Mouse (Mus musculus) heart, postnatal 0 days (tissue): ENCODE results near the gene Large1. TPM values are rescaled to one million over a fixed set of nuclear protein-coding genes. Genes with fewer than 3 reads are reported as not detected.

Source experiments
- ATAC-seq: fragments of 200-750 bp; cut with Nextera tagmentation; 2 replicates; pipeline ENCODE4 v1.8.0; 2017; ENCODE audit warnings: low read depth, moderate number of reproducible peaks, moderate library complexity; ENCODE audit not compliant: insufficient read depth
- DNase-seq: peaks from one replicate; pipeline ENCODE4 v3.0.0-alpha.2; 2016; ENCODE audit warnings: low spot score
- H3K27ac ChIP-seq: fragments of 300-500 bp; sonication (generic); 2 replicates; pipeline ENCODE4 v1.5.1; 2014; ENCODE audit warnings: low read depth, mild to moderate bottlenecking
- H3K27me3 ChIP-seq: fragments of 300-500 bp; sonication (generic); 2 replicates; pipeline ENCODE4 v1.6.1; 2014; ENCODE audit warnings: low read length, mixed read lengths; ENCODE audit not compliant: control insufficient read depth, insufficient read depth
- H3K36me3 ChIP-seq: fragments of 300-500 bp; sonication (generic); replicated peaks from 2 replicates; pipeline ENCODE4 v1.6.1; 2014; ENCODE audit warnings: low read length, mixed read lengths; ENCODE audit not compliant: control insufficient read depth, insufficient read depth
- H3K4me1 ChIP-seq: fragments of 300-500 bp; sonication (generic); 2 replicates; pipeline ENCODE4 v1.6.1; 2014; ENCODE audit warnings: antibody characterized with exemption; ENCODE audit not compliant: control insufficient read depth, insufficient read depth
- H3K4me2 ChIP-seq: fragments of 300-500 bp; sonication (generic); 2 replicates; pipeline ENCODE4 v1.6.1; 2014; ENCODE audit warnings: low read depth, mild to moderate bottlenecking, low read length, moderate library complexity
- H3K4me3 ChIP-seq: fragments of 300-500 bp; sonication (generic); 2 replicates; pipeline ENCODE4 v1.5.1; 2014; ENCODE audit warnings: low read depth, low read length
- H3K9ac ChIP-seq: fragments of 300-500 bp; sonication (generic); replicated peaks from 2 replicates; pipeline ENCODE4 v1.6.1; 2014; ENCODE audit warnings: low read depth, low read length, mixed read lengths
- H3K9me3 ChIP-seq: fragments of 300-500 bp; sonication (generic); replicated peaks from 2 replicates; pipeline ENCODE4 v1.6.1; 2016; ENCODE audit warnings: low read length; ENCODE audit not compliant: control insufficient read depth
- CTCF ChIP-seq: IDR thresholded peaks from 2 replicates; pipeline ENCODE4 v1.5.1; 2016; ENCODE audit warnings: antibody characterized with exemption, control low read depth, low read depth
- EP300 ChIP-seq: IDR thresholded peaks from 2 replicates; pipeline ENCODE4 v1.6.1; 2016; ENCODE audit warnings: antibody characterized with exemption, low read depth
- WGBS: fragments of 180-500 bp; shearing (Covaris S2); extraction: QIAGEN DNeasy Blood & Tissue Kit; methylation state at CpG from one replicate; pipeline ENCODE4 v1.1.7; 2014; 5-methylcytosine and 5-hydroxymethylcytosine counted together
- polyA plus RNA-seq: library from polyadenylated mRNA; unstranded; fragments of >200 nt; fragmentation: Nextera tagmentation; extraction: Ambion mirVana; gene quantifications from 2 replicates; pipeline ENCODE4 v1.2.1, GENCODE M21; 2015
- total RNA-seq: library from RNA; depleted of rRNA; stranded (reverse); fragments of >200 nt; gene quantifications from 2 replicates; pipeline ENCODE4 v1.2.3, GENCODE M21; 2014; ENCODE audit warnings: low replicate concordance

Gene Large1
- total and polyA plus RNA-seq, 2 experiments from 2014 or later, result 5.9 to 41.0 TPM

DNA sequence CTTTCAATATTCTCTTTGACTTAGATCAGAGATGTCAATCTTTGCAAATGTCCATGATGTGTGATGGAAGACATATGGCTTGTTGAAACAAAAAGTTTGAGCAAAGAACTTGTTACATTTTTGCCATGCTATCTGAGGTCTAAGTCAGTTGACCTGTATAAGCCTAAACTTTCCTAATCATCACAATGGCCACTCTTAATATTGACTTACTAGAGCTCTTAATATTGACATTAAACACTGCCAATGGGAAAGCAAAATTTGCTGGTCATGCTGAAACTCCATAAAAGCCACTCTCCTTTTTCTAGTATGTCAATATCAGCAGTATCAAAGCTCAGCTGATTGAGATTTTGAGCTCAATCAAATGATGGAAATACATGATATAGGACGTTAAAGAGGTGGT, 298.6 kb downstream of the Large1 start:
- no peak for DNase-seq
- no peak for ATAC-seq
- H3K27ac ChIP-seq, result no peak overlapping the region
- TF ChIP-seq EP300, result no peak
- no peak for TF ChIP-seq CTCF
- no peaks in the 10 kb centered on the region for H3K27me3 ChIP-seq
- no peak overlapping the region for H3K4me2 ChIP-seq
- no peak overlapping the region for H3K4me3 ChIP-seq
- H3K9me3 ChIP-seq, result no peaks in the 10 kb centered on the region
- no peaks in the 10 kb centered on the region for H3K4me1 ChIP-seq
- H3K9ac ChIP-seq, result no peak overlapping the region
- H3K36me3 ChIP-seq, result no peaks in the 10 kb centered on the region
- WGBS, result 85% methylated on average over 1 of the region's 1 CpGs

DNA sequence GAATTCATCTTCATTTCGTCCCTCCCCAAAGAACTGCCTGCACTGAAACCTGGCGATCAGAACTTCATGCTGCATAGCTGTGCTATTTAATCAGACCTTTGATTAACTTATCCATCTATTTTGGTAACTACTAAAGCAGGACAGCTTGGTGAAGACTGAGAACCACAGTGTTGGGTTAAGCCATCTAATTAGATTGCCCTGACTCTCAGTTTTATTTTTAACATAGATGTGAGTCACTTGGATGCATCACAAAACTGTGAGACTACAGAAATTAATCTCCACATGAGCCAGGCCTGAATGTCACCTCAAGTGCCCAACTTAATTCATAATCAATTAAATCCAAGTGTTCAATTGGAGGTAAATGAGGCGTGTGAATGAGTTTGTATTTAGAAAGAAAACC, 299.5 kb downstream of the Large1 start:
- no peak for TF ChIP-seq EP300
- no peak overlapping the region for H3K4me2 ChIP-seq
- no peak overlapping the region for H3K4me3 ChIP-seq
- H3K4me1 ChIP-seq, result no peaks in the 10 kb centered on the region
- no peaks in the 10 kb centered on the region for H3K27me3 ChIP-seq
- ATAC-seq (no peak), DNase-seq (no peak)
- WGBS, result 82% methylated on average over 3 of the region's 3 CpGs
- no peaks in the 10 kb centered on the region for H3K9me3 ChIP-seq
- H3K9ac ChIP-seq, result no peak overlapping the region
- H3K27ac ChIP-seq, result no peak overlapping the region
- H3K36me3 ChIP-seq, result no peaks in the 10 kb centered on the region

DNA sequence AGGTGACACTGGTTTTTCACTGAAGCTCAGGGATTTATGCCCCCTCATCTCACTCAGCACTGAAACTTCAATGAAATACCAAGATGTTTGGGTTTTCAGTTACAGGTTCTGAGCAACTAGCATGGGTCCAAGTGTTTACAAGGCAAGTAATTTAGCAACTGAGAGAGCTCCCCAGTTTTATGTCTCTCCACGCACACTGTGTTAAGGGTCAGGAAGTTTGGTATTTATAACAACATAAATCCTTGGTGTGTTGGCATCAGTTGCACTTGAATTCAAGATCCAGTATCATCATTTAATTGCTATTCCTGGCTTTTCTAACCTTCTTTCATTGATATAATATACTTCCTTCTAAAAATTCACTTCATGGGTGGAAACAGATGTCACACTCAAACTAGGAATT, 300.9 kb downstream of the Large1 start:
- H3K4me1 ChIP-seq, result no peaks in the 10 kb centered on the region
- no peaks in the 10 kb centered on the region for H3K27me3 ChIP-seq
- H3K4me2 ChIP-seq, result no peak overlapping the region
- no peak overlapping the region for H3K9ac ChIP-seq
- TF ChIP-seq CTCF (no peak), EP300 (no peak)
- ATAC-seq (no peak), DNase-seq (no peak)
- H3K4me3 ChIP-seq, result no peak overlapping the region
- no peaks in the 10 kb centered on the region for H3K9me3 ChIP-seq
- 88% methylated on average over 1 of the region's 1 CpGs for WGBS
- 0 out of 2 replicates have a peak, but pooled peaks cover 4% of the 10 kb centered on the region for H3K36me3 ChIP-seq
- no peak overlapping the region for H3K27ac ChIP-seq

DNA sequence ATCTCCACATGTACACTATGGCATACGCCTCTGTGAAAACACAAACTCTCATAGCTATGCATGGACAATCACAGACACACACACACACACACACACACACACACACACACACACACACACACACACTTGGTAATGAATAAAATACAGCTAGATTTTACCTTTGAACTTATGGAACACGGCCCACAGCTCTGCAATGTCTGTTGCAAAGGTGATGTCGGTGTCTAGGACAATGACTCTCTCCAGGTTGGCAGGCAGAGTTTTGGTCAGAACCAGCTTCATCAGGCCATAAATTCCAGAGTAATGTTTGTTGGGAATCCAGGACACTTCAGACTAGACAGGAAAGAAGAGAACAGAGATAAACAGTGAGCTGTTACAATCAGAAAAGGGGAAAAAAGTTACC, 305.2 kb downstream of the Large1 start:
- Histone ChIP-seq H3K4me2 (no peak overlapping the region), H3K9ac (no peak overlapping the region), H3K4me1 (no peaks in the 10 kb centered on the region), H3K27ac (no peak overlapping the region), H3K4me3 (no peak overlapping the region), H3K36me3 (0 out of 2 replicates have a peak, but pooled peaks cover 4% of the 10 kb centered on the region), H3K9me3 (no peaks in the 10 kb centered on the region), H3K27me3 (no peaks in the 10 kb centered on the region)
- WGBS, result 93% methylated on average over 3 of the region's 3 CpGs
- DNase-seq (no peak), ATAC-seq (no peak)
- TF ChIP-seq EP300, result no peak
- TF ChIP-seq CTCF, result no peak

DNA sequence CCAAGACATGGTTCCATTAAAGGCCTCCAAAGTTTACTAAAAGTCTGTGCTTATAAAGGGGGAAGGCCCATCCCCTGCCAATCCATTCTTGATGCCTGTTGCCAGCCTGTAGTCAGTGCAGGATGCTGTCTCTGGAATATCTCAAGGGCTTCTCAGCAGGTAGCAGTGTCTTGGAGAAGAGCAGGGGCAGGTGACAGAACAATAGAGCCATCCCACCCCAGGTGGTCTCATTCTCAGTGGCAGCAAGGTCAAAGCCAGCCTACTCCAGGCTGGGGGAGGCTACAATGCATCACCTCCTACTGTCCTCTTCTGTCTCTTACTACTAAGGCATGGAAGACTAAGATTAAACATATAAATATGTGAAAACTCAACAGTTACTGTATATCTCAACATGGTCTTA, 323.6 kb downstream of the Large1 start:
- Histone ChIP-seq H3K36me3 (no peaks in the 10 kb centered on the region), H3K27me3 (no peaks in the 10 kb centered on the region), H3K4me2 (no peak overlapping the region), H3K9me3 (no peaks in the 10 kb centered on the region), H3K9ac (no peak overlapping the region), H3K4me1 (0 out of 2 replicates have a peak, but pooled peaks cover 4% of the 10 kb centered on the region), H3K4me3 (no peak overlapping the region), H3K27ac (no peak overlapping the region)
- TF ChIP-seq EP300, result no peak
- TF ChIP-seq CTCF, result no peak
- no peak for DNase-seq
- ATAC-seq, result no peak

DNA sequence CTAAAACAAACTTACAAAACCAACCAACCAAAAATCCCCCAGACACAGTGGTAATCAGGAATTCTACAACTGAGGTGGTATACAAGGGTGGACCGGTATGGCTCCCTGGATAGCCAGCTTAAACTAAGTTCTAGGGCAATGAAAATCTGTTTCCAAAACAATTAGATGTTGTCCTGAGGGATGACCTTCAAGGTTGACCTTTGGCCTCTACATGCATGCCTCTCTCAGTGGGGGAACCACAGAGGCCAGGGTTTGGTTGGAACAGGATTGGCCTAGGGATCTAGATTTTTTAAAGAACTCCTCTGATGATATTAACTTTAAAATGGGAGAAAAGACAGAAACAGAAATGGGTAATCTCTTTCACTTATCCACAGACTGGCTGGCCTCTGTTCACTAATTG, 335.1 kb downstream of the Large1 start:
- WGBS, result 95% methylated on average over 1 of the region's 1 CpGs
- H3K4me1 ChIP-seq, result no peaks in the 10 kb centered on the region
- H3K27me3 ChIP-seq, result no peaks in the 10 kb centered on the region
- no peaks in the 10 kb centered on the region for H3K36me3 ChIP-seq
- H3K4me2 ChIP-seq, result no peak overlapping the region
- H3K9ac ChIP-seq, result no peak overlapping the region
- no peak for TF ChIP-seq CTCF
- no peak for TF ChIP-seq EP300
- no peak overlapping the region for H3K4me3 ChIP-seq
- DNase-seq (no peak), ATAC-seq (no peak)
- no peak overlapping the region for H3K27ac ChIP-seq
- no peaks in the 10 kb centered on the region for H3K9me3 ChIP-seq
